Mouse (Mus musculus) ES-Bruce4 (cell line): ENCODE measurements around the gene Gins2. TPM values are rescaled to one million over a fixed set of nuclear protein-coding genes. Genes with fewer than 3 reads are reported as not detected.

Experiments
- H3K27ac ChIP-seq: 2 replicates; pipeline ENCODE4 v1.5.1; 2012; ENCODE audit warnings: low read length, inconsistent platforms; ENCODE audit not compliant: insufficient read depth
- H3K27me3 ChIP-seq: 2 replicates; pipeline ENCODE4 v1.6.1; 2012; ENCODE audit warnings: mild to moderate bottlenecking, low read length, inconsistent platforms; ENCODE audit not compliant: control insufficient read depth, poor library complexity, insufficient read depth, severe bottlenecking
- H3K36me3 ChIP-seq: 2 replicates; pipeline ENCODE4 v1.6.1; 2012; ENCODE audit warnings: inconsistent platforms, mild to moderate bottlenecking, low read length, moderate library complexity; ENCODE audit not compliant: control insufficient read depth, poor library complexity, insufficient read depth, severe bottlenecking
- H3K4me1 ChIP-seq: one replicate; pipeline ENCODE4 v1.8.1; 2011; ENCODE audit warnings: low read length; ENCODE audit not compliant: control insufficient read depth, insufficient read depth
- H3K4me3 ChIP-seq: 2 replicates; pipeline ENCODE4 v1.5.1; 2011; ENCODE audit warnings: low read depth, mild to moderate bottlenecking, low read length
- H3K9ac ChIP-seq: 2 replicates; pipeline ENCODE4 v1.6.1; 2012; ENCODE audit warnings: low read depth, mild to moderate bottlenecking, inconsistent platforms; ENCODE audit not compliant: poor library complexity, severe bottlenecking
- H3K9me3 ChIP-seq: replicated peaks from 2 replicates; pipeline ENCODE4 v1.6.1; 2012; ENCODE audit warnings: mild to moderate bottlenecking, low read length, inconsistent platforms; ENCODE audit not compliant: control insufficient read depth, poor library complexity, insufficient read depth, severe bottlenecking
- CTCF ChIP-seq: IDR thresholded peaks from one replicate; pipeline ENCODE4 v1.8.1; 2011; ENCODE audit warnings: low read depth, low read length
- EP300 ChIP-seq: IDR thresholded peaks from 2 replicates; pipeline ENCODE4 v1.6.1; 2011; ENCODE audit warnings: low read depth, low read length; ENCODE audit not compliant: insufficient read depth
- POLR2A ChIP-seq: IDR thresholded peaks from one replicate; pipeline ENCODE4 v1.8.1; 2011; ENCODE audit warnings: low read length; ENCODE audit not compliant: insufficient read depth
- polyA plus RNA-seq: library from polyadenylated mRNA; stranded (reverse); fragments of >200 nt; gene quantifications from 2 replicates; pipeline ENCODE4 v1.2.4, GENCODE M21; 2011; ENCODE audit warnings: low read depth; ENCODE audit not compliant: missing spikeins, insufficient read depth, insufficient read length

Gene Gins2
- polyA plus RNA-seq, 1 experiment, result 52.0 TPM

DNA sequence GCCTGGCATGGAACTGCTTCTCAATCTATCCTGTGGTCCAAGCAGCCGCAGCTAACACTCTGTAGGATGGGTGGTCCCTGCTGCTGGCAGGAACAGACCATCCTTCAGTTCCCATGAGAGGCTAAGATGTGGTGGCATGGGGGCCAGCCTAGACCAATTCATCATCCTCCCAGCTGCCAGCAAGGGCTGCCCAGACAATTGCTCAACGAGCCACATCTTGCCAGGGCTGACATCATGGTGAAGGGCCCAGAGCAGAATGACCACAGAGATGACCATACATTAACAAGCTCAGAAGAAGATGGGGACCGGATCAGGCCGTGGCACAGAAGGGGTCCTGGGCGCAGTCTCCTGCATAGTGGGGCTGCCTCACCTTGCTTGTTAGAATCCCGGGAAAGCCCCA, 21.7 kb upstream of the Gins2 start:
- H3K4me3 ChIP-seq, result no peak overlapping the region
- H3K9ac ChIP-seq, result no peak overlapping the region
- TF ChIP-seq CTCF, result no peak
- TF ChIP-seq POLR2A, result no peak
- no peak for TF ChIP-seq EP300
- H3K9me3 ChIP-seq, result no peaks in the 10 kb centered on the region
- H3K27me3 ChIP-seq, result no peaks in the 10 kb centered on the region
- H3K27ac ChIP-seq, result no peak overlapping the region
- no peaks in the 10 kb centered on the region for H3K36me3 ChIP-seq
- H3K4me1 ChIP-seq, result no peaks in the 10 kb centered on the region

DNA sequence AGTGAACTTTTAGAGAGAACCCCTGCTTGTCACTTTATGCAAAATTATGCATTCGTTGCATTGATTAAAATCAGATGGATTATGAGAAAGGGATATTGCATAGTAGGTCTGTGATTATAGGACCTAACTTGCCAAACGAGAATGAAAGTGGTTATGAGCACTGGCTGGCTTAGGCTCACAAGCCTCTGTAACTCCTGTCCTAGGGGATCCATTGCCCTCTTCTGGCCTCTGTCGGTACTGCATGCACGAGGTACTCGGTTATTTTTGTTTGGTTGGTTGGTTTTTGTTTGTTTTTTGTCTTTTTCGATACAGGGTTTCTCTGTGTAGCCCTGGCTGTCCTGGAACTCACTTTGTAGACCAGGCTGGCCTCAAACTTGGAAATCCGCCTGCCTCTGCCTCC, 18.8 kb upstream of the Gins2 start:
- Histone ChIP-seq H3K9me3 (no peaks in the 10 kb centered on the region), H3K9ac (no peak overlapping the region), H3K4me1 (no peaks in the 10 kb centered on the region), H3K36me3 (no peaks in the 10 kb centered on the region), H3K27me3 (no peaks in the 10 kb centered on the region), H3K4me3 (no peak overlapping the region), H3K27ac (no peak overlapping the region)
- no peak for TF ChIP-seq POLR2A
- TF ChIP-seq CTCF, result peak; percentile 76
- TF ChIP-seq EP300, result no peak

DNA sequence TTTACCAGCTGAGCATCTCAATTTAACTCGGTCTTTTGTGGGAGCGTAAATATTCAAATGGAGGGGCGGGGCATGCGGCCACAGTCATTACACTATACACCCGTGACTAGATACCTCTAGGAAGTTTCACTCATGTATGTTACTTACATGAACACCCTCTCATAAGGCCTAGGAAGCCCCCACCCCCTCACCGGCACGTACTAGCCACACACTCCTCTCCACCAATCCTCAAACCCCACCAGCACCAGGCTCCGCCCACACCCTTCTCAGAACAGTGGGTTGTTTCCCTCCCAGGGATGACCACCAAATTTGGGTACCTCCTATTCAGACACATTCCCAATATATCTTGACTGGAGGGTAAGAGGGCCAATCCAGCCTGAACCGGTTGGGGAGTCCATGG, 18.4 kb upstream of the Gins2 start:
- no peaks in the 10 kb centered on the region for H3K36me3 ChIP-seq

DNA sequence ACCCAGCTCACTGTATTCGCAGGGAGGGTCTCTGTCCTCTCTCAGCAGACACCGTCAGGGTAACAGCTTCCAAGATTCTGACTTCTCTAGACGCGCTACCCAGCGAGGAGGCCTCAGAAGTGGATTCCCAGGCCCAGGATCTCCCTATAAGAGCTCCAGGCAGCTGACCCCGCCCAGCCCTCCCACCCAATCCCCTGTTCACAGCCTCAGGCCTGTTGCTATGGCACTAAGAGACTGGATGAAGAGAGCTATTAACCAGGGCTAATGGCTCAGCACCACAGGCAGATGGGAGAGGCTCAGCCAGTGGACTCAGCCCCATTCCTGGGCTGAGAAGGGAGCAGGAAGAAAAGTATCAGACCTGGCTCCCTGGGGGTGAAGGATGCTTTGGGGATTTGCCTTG, 13.6 kb upstream of the Gins2 start:
- no peak for TF ChIP-seq CTCF
- no peak for TF ChIP-seq EP300
- TF ChIP-seq POLR2A, result no peak

More for the DNA sequence above, 18.4 kb upstream of the Gins2 start:
- Histone ChIP-seq H3K9ac (no peak overlapping the region), H3K27me3 (no peaks in the 10 kb centered on the region), H3K4me1 (no peaks in the 10 kb centered on the region), H3K9me3 (no peaks in the 10 kb centered on the region), H3K27ac (no peak overlapping the region), H3K4me3 (no peak overlapping the region)
- no peak for TF ChIP-seq POLR2A
- TF ChIP-seq EP300, result no peak
- no peak for TF ChIP-seq CTCF

DNA sequence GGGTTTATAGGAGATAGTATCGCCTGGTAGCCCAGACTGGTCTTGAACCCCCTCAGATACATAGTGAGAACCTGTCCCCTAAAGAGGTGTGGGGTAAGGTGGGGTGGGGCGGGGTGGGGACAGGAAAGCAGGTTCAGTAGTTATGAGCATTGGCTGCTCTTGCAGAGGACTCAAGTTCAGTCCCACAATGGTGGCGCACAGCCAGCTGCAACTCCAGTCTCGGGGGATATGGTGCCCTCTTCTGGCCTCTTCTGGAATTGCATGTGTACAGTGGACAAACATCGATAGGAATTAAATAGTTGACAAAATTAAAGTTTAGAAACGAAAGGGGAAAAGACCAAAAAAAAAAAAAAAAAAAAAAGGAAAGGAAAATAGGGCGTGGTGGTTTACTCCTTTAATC, 10.4 kb upstream of the Gins2 start:
- TF ChIP-seq EP300 (no peak), POLR2A (no peak), CTCF (peak; percentile 90)
- no peaks in the 10 kb centered on the region for H3K36me3 ChIP-seq
- H3K27me3 ChIP-seq, result no peaks in the 10 kb centered on the region
- H3K4me3 ChIP-seq, result no peak overlapping the region
- H3K9ac ChIP-seq, result no peak overlapping the region
- H3K4me1 ChIP-seq, result peaks cover 2% of the 10 kb centered on the region
- no peak overlapping the region for H3K27ac ChIP-seq
- H3K9me3 ChIP-seq, result no peaks in the 10 kb centered on the region; the same call in 1 of the 2 replicates

More for the DNA sequence above, 13.6 kb upstream of the Gins2 start:
- H3K4me1 ChIP-seq, result peaks cover 2% of the 10 kb centered on the region
- H3K36me3 ChIP-seq, result no peaks in the 10 kb centered on the region
- no peak overlapping the region for H3K9ac ChIP-seq
- H3K4me3 ChIP-seq, result no peak overlapping the region
- no peaks in the 10 kb centered on the region for H3K9me3 ChIP-seq
- no peak overlapping the region for H3K27ac ChIP-seq
- no peaks in the 10 kb centered on the region for H3K27me3 ChIP-seq

DNA sequence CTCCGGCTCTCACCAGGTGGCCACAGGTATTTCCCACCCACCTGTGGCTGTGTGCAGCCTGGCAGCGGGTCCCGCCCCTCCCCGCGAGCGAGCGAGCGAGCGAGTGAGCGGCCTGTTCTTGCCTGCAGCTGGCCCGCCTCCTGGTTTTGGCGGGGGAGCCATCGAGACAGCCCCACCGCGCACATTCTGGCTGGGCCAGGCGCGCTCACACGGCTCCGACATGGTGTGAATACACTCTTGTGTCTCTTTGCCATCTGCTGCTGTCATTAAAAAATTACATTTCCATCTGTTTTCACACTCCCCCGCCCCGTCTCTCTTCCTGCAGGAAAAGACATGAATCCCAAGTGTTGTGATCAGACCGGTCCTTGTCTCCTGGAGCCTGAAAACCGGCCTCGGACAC, 9.5 kb upstream of the Gins2 start:
- H3K27ac ChIP-seq, result no peak overlapping the region
- H3K36me3 ChIP-seq, result no peaks in the 10 kb centered on the region
- peaks cover 2% of the 10 kb centered on the region for H3K4me1 ChIP-seq
- no peaks in the 10 kb centered on the region for H3K27me3 ChIP-seq
- no peak for TF ChIP-seq CTCF
- 0 out of 2 replicates have a peak, but pooled peaks have one; percentile 32 for TF ChIP-seq EP300
- peak overlapping the region; percentile 49 for H3K9ac ChIP-seq
- H3K9me3 ChIP-seq, result no peaks in the 10 kb centered on the region; the same call in 1 of the 2 replicates
- peak overlapping the region; percentile 29 for H3K4me3 ChIP-seq
